Mouse (Mus musculus): ENCODE data around the gene Syt6.
A peak's percentile ranks its signal among the peaks of the same experiment; 100 is the strongest.
"Not testable (repeated sequence)": the region's sequence is repeated elsewhere in the genome, so short reads cannot be mapped to it uniquely, and the experiment has no call there.

The Syt6 gene

DNA sequence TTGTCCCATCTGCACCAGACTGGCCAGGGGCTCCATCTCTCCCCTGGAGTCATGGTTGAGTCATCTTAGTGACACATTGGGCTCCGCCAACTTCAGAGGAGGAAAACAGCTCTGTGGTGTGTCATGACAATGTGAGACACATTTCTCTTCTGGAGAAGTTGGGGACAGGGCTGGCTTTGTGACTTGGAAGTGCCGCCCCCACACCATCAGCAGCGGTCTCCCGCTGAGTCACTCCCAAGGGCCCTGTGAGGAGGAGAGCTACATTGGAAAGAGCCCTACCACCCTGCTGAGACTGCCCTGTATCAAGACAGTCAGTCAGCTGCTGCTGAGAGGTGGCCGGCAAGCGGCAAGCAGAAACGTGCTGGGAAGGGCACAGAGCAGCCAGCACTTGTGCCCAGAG is 26.0 kb downstream of the Syt6 start:
- DNase-seq (ENCODE audit: low spot score), result no peak

GRCm38 (mm10) chr3:103601561-103601960 is 26.5 kb downstream of the Syt6 start:
- no peak for DNase-seq (ENCODE audit: low spot score)

DNA sequence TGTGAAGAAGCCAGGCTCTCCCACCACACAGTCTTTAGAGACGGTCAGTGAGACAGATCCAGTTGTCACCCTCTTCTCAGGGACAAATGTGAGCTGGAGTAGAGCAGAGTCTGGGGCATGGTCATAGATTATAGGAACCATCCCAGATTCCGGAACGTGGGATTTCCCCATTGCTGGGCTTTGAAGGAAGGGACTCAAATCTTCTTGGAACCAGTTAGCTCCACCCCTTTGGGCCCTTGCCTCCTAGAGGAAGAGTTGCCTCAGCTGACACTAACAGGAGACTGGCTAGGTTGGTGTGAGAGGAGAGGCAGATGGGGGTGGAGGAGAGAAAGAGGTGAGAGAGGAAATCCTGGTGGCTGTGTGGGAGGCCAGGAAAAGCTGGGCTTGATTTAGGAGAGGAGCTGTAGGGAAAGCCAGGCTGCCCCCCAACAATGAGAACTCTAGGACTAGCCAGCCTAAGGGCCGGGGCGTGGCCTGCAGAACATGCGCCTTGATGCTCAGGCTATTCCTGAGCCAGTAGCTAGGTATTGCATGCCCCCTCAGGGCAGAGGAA is 31.1 kb downstream of the Syt6 start:
- no peak for DNase-seq (ENCODE audit: low spot score)

DNA sequence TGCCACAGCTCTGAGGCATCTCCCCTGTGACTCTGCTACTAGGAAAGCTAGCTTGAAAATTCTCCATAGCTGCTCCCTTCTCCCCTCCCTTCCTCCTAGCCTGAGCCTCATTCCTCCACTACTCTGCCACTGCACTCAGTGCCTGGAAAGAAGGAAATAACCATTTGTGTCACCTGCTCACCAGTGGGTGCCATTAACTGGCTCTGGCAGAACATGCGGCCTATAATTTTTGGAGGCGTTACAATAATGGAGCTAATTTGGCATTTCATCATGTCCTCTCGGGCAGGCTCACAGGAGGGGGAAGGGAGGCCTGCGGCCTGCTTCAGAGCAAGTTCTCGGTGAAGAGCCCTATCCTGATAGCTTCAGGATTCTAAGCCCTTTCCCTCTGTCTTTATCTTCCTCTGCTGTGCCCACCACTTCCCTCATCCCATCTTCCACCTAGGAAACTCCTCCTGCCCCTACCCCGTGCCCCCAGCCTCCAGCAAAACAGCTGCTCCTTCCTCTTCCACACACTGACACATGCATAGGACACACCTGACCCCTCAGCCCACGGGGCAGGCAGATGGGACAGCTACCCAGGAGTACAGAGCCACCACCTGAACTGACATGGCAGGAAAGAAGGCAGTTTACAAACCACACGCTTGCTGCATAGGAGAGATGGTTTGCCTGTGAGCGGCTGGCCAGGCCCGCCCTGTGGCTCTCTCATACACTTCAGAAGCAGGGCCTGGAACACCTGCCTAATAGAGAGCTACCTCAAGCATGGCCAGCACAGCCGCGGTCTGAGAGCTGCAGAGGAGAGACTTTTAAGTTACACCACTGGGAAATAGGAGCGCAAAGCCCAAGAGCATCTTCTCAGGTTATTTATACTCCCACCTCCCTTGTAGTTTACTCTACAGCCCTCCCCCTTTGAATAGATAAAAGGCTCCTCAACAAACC is 31.9 kb downstream of the Syt6 start:
- DNase-seq (ENCODE audit: low spot score), result no peak

DNA sequence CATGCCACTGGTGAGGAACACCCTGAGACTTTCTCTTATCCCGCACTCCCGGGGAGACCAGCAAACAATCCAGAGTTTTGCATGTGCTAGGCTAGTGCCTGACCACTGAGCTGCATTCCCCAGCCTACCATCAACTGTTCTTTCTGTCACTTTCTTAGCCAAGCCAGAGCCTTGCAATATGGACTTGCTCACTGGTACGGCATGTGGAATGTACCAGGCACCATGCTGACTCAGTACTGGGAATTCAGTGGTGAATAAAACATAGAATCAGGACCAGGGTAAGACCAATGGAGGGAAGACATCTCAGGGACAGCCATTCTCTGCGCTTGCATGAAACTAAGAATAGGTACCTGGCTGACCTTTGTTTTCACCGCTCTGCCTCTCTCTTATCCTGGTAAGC is 35.2 kb downstream of the Syt6 start:
- no peak for DNase-seq (ENCODE audit: low spot score)

GRCm38 (mm10) chr3:103612636-103613355 is 37.8 kb downstream of the Syt6 start:
- no peak for DNase-seq (ENCODE audit: low spot score)

DNA sequence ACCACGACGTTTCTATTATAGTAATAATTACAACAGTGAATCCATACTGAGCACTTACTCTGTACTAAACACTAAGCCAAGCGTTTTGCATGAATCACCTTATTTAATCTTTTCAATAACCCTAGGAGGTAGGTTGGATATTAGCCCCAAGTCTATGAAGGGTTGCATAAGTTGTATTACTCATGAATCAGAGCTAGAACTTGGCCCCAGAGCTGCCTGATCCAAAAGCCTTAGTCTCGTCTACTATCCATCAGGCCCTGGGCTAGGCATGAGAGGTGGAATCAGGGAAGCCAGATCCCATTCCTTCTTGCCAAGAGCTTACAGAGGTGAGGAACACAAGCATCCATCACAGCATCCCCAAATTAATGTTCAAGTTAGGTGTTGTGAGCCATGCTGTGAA is 40.6 kb downstream of the Syt6 start:
- no peak for DNase-seq (ENCODE audit: low spot score)

- DNase-seq (ENCODE audit: low spot score), result no peak
Measured at GRCm38 (mm10) chr3:103616981-103617380, 42.0 kb downstream of the Syt6 start.

DNA sequence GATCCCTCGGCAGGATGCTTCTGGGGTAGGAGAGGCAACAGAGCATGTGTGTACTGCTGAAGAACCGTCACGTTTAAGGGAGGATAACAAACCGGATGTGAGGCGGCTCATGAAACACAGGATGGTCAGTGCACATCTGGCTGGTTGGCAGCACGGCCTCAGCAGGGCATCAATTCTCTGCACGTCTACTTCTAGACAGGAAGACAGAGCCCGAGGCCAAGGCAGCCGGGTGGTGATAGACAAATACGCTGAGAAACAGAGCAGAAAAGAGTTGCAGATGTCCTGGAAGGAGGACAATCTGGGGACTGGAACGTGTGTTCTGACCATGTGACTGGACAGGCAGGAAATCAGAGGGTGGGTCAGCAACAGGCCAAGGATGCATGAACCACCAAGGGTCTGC is 45.1 kb downstream of the Syt6 start:
- DNase-seq (ENCODE audit: low spot score), result no peak

DNA sequence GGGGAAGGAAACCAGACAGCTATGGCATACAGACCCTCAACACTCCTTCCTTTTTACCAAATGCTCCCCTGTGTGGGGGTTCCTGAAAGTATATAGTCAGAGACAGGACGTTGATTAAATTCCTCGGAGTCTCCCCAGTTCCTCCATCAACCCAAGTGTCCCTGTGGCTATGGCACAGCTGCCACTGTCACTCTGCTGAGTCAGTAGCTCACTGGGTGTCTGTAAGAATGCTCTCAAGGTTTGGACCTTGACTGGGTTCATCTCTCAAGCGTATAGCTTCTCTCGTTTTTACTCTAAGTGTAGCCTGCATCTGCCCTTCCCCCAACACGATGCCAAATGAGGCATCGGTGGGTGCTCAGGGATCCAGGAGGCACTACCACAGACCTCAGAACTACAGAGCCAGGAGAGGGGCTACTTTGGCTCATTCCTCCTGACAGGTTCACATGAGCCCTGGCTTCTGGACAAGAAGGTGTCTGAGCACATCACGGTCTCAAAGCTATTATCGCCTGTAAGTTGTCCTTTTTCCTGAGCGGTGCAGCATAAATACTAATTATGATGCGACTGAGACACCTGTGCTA is 49.0 kb downstream of the Syt6 start:
- no peak for DNase-seq (ENCODE audit: low spot score)

DNA sequence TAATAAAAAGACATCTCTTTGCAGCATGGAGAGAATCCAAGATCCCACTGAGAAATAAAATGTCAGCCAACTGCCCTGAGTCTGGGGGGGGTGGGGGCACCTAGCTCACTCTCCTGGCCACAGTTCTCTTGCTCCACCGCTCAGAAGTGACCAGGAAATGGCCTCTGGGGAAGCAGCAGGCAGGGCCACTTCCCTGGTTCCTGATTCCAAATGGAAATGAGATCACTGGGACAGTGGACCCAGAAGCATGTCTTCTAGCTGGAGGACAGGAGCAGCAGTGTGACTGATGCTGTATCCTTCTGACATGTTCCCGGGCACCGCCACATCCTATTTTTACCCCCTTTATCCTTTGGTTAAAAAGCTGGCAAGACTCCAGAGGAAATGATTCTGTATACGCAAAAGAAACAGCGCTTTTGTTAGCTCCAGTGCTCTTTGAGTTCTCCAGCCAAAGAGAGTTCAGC is 49.6 kb downstream of the Syt6 start:
- DNase-seq (ENCODE audit: low spot score), result no peak

DNA sequence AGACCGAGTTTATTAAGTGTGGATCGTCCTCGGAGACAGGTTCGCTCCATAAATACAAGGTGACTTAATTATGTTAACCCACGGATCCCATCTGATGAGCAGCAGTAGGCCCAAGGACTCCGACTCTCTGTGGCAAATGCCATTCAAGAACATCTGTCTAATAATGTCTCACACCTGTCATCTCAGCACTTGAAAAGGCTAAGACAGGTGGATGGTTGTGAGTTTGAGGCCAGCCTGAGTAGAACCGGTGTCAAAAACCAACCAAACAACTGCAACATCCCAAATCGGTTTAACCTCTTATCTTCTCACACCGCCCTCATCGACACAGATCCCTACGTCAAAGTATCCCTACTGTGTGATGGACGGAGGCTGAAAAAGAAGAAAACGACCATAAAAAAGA is 50.1 kb downstream of the Syt6 start:
- no peak for DNase-seq (ENCODE audit: low spot score)

- DNase-seq (ENCODE audit: low spot score), result no peak
Measured at GRCm38 (mm10) chr3:103626481-103626880, 51.5 kb downstream of the Syt6 start.

DNA sequence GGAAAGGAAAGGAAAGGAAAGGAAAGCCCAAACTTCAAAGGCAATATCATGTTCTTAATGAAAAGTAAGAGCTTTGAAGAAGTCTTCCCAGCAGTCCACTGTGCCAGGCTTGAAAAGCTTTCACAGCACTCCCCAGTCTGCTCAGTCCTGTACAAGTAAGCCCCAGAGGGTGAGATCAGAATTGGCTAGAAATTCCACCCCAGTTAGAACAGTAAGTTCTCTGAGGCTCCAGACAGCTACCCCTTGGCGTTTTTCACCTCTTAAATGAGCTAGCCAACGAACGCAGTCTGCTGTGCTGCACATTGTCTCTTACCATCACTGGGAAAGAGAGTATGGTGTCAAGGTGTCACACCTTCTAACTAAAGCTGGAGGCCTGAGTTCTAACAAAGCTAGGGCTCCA is 52.6 kb downstream of the Syt6 start:
- DNase-seq (ENCODE audit: low spot score), result no peak

DNA sequence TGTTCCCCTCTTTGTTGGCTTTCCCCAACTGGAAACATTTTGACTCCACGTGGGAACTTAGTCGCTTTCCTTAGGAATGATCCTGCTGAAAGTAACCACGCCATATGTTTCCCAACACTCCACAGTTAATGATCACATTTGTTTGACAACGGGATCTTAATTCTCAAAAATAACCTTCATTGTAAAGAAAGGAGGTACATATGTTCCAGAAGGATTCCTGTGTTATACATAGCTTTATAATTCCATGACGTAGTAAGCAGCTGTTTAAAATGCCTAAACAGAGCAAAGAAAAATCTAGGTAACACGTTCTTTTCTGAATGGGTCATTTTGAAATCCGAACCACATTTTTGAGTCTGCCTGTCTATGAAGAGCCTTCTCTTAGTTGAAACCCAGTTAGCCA is 58.1 kb downstream of the Syt6 start:
- DNase-seq (ENCODE audit: low spot score), result no peak

- no peak for DNase-seq (ENCODE audit: low spot score)
Measured at GRCm38 (mm10) chr3:103633831-103634230, 58.8 kb downstream of the Syt6 start.

DNA sequence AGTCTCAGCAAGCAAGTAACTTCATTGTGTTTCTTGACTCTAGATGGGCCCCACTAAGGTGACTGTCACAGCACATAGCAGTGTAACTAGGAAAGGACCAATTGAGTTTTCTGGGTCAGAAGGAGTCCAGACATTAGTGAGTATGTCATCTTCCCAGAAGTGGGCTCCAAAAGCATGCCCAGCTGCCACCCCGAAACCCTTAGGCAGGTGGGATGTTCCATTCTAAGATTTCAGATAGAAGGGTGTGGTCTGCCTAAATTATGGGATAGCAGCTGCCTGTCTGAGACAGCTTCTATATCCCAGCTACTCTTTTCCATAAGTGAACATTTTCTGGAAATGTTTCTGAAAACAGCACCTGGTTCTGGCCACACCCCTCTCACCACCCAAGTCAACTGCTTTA is 59.2 kb downstream of the Syt6 start:
- DNase-seq (ENCODE audit: low spot score), result no peak

GRCm38 (mm10) chr3:103637641-103638040 is 62.6 kb downstream of the Syt6 start:
- no peak for DNase-seq (ENCODE audit: low spot score)

- peak; percentile 68 for DNase-seq (ENCODE audit: low spot score)
Measured at GRCm38 (mm10) chr3:103640226-103640803, 65.3 kb downstream of the Syt6 start.

GRCm38 (mm10) chr3:103641301-103641700 is 66.3 kb downstream of the Syt6 start:
- DNase-seq (ENCODE audit: low spot score), result no peak

DNA sequence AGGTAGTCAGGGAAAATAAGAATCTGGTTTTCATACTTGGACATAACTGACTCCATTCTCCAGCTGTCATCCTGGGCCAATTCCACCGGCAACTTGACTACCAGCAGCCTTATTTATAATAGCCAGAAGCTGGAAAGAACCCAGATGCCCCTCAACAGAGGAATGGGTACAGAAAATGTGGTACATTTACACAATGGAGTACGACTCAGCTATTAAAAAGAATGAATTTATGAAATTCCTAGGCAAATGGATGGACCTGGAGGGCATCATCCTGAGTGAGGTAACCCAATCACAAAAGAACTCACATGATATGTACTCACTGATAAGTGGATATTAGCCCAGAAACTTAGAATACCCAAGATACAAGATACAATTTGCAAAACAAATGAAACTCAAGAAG is 70.9 kb downstream of the Syt6 start, which contains the start of gene Atg4a-ps:
Atg4a-ps (minus strand) TSS at position 101 of the 400 bp plus-strand sequence.
- not testable (repeated sequence) for DNase-seq (ENCODE audit: low spot score)
